Mouse (Mus musculus) frontal cortex, adult (tissue): Measurements from ENCODE around the gene Tmem211.
A peak's percentile ranks its signal among the peaks of the same experiment; 100 is the strongest.

Experiments
- ATAC-seq: cut with Nextera tagmentation; 2 replicates; pipeline ENCODE4 v1.9.2; 2017; ENCODE audit warnings: mild to moderate bottlenecking, moderate library complexity, mixed read lengths; ENCODE audit not compliant: low TSS enrichment

Tmem211 gene

DNA sequence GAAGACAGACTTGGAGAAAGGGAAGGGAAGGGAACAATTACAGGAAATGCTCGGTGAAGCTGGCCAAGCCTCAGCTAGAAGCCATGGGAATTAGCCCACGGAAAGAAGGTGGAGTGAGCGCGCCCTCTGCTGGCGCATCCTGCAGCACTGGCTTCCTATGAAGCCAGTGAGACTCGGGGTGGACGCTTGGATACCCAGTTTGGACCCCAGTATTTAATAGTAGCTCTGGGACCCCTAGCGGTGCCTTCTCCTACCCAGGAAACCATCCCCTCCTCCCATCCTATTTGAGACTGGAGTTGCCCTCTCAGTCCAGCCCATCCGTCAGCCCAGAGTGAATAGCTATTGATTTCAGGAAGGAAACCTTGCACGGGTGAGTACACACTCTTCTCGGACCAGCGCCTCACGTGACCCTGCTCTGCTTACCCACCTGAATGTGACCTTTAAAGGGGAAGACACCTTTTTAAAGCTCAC, at the start of gene Tmem211:
Gene Tmem211 (plus strand): TSS at position 278 of the 471 bp plus-strand sequence.
- peak; percentile 87 for ATAC-seq

DNA sequence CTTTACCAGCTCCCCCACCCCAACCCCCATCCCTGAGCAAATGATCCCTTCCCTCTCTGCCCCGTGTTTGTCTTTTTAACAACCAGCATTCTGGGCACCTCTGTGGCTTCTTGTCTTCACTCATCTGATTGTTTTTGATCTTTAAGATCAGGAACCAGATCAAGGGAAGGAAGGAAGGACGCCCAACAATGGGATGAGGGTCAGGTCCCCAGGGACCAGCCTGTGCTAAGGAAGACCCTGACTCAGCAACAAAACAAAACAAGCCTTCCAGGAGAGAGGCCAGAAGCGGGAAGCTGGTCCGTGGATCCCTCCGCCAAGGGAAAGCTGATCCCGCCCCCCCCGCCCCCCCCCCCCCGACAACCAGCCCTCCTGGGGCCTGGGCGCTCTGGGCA, 47.3 kb upstream of the Tmem211 start:
- no peak for ATAC-seq

DNA sequence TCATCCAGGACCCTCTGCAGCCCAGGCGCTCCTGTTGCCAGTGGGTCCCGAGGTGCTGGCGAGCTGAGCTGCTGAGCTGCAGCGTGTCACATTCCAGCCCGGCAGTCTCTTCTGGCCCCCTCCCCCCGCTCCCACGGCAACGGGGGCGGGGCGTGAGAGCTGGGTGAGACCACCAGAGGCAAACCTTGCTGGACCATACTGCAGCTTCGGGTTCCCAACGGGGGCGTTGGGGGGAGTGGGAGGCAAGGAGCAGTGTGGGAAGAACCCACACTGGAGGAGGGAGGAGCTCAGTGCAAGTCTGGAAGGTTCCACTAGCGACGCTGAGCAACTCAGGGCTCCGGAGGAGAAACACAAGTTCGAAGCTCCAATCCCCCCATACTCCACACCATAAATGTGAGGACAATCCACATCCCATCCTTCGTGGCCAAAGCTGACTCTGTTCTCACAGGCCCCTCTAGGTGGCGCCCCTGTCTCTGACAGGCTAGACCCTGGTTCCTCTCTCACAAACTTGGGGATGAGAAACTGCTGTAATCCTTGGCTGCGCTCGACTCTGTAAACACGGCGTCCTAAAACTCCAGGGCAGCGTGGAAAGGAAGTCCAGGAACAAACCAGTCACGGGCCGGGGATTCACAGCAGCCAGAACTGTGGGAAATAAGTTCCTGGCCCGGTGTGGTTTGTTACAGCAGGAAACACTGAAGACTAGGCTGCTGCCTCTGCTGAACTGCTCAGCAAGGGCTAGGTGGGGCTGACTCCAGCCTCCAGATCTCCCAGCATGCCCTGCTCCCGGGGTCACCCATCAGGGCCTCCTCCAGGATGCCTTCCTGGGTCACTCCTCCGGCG, 46.6 kb upstream of the Tmem211 start:
- ATAC-seq, result peak; percentile 88

DNA sequence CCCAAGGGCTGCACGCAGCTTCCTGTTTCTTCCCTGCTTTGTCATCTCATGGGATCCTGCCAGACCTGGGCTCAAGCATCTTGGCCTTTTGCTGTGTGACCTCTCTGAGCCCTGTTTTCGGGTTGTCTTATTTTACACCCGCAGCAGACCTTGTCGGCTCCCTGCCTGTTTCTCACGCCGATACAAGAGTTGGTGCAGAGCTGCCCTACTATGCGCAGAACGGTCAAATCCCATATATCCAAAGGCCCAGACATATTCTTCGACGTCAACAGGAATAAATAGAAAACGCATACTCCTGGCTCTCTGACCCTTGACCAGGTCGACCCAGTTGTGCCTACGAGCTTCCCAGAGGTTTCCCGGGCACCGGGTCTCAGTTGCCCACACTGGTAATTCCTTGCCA, 46.0 kb upstream of the Tmem211 start:
- ATAC-seq, result no peak

DNA sequence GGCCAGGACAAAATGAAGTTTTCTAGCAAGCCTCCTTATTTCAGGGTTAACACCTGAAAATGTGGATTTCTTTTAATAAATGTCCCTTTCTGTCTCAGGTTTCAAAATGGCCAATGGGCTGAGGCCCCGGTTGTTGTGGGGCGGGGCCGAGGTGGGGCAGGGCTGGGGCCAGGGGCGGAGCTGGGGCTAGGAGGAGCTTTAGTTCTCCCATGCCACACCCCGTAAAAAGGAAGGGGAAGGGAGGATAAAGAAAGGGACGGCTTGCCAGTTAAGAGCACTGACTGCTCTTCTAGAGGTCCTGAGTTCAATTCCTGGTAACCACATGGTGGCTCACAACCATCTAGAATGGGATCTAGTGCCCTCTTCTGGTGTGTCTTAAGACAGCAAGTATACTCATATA, 45.3 kb upstream of the Tmem211 start:
- no peak for ATAC-seq

DNA sequence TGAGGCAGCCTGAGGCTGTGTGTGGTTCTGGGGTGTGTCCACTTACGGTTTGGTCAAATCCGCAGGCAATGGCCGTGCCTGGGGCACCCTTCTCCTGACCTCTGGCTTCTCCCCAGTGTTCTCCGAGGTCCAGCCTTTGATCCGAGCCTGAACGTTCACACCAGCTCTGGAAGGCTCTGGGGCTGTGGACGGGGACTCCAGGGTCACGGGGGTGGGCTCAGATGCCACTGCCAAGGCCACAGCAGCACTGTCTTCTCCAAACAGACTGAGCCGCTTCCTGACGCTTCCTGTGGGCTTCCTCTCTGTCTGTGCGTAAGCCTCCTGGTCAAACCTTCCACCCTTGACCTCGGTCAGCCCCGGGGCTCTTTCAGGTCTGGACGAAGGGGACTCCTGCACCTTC, 36.2 kb upstream of the Tmem211 start:
- ATAC-seq, result no peak

DNA sequence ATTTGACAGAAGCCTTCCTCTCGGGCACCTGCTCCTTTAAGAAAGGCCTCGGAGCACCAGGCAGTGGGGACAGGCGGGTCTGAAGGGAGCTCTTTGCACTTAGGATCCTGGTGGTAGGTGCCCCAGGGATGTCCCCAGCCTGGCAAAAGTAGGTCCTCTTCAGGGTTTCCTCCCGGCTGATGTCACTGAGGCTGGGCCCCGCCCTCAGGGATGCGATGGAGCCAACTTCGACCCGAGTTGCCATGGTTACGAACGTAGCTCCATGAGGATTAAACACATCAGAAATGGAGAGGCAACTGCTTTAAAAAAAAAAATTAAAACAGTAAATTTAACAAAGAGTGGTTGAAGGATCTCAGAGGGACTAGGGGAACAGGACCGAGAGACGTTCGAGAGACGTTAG, 34.8 kb upstream of the Tmem211 start:
- ATAC-seq, result no peak

DNA sequence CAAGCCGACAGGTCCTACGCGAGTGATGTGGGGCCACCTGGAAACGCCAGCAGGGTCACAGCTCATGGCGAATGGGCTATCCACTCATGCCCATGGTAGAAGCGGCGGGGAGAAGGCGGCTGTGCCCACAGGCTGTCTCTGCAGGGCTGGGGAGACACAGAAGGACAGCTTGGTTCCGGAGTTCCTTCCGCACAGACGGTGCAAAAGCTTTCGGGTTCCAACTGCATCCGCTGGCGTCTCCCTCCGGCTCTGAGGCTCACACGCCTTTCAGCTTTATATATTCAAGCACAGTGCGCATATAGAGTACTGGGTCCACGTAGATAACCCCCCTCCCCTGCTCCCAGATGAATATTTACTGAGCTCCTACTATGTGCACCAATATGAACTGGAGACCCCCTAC, 32.9 kb upstream of the Tmem211 start:
- peak; percentile 64 for ATAC-seq

DNA sequence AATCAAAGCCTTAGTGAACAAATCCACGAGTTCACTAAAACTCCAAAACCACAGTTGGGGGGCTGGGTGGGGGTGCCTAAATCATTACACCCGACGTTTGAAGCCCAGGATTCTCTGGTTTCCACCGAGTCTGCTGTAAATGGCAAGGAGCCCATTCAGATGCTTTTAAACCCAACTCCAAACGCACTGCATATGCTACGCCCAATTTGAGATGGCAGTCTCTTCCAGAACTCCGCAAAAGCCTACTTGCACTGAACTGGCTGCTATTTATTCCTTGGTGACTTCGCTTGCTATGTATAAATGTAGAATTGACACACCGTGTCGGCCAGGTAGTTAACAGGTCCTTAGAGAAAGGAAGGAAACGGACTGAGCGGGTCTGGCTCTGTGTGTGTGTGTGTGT, 31.3 kb upstream of the Tmem211 start:
- ATAC-seq, result peak; percentile 39

DNA sequence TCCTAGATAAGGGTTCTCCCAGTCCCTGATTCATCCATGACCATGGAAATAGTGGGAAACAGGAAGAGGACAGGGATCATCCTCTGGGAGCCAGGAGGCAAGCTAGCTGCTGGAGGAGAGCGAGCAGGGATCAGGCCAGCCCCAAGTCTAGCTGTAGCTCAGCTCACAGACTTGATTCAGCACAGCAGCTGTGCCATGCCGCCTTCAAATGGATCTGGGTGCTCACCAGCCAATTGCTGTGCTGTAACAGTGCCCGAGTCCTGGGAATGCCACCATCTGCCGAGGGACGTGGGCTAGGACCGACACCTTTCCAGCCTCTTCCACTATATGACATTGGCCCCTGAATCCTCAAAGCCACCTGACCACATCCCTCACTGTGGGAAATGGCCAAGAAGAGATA, 30.8 kb upstream of the Tmem211 start:
- peak; percentile 61 for ATAC-seq

DNA sequence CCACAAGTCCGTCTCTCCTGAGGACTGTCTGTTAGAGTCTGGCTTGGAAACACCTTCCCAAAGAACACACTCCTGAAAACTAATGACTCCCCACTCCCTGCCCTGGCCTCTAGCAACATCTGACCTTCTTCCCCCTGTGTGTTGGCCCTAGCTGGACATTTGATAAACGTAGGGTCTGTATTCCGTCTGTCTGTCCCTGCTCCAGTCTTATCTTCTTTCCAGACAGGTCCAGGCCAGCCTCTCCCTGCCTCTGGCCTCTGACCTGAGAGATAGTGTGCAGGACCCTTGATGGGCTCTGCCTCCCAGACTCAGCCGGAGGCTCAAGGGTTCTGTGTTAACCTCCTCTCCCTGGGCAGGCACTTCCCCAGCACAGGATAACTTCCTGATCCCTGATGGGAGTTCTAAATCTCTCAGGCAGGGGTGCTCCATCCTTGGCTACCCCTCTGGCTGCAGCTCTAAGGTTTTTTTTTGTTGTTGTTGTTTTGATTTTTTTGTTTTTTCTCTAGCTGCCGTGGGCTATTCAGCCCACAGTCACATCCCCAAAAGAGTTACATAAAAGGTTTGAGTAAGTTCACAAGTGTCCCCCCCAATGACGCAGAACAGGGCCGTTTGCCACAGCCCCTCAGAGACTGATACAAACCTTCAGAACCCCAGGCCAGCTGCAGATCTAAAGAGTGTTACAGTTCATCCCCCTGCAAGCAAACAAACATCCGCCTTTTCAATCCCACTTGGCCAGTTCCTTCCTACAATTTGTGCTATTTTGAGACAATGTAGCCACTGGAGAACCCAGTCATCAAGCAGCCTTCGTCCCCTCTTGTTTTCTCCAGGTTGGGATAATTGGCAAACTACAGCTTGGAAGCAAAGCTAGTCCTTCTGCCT, 29.6 kb upstream of the Tmem211 start:
- no peak for ATAC-seq

DNA sequence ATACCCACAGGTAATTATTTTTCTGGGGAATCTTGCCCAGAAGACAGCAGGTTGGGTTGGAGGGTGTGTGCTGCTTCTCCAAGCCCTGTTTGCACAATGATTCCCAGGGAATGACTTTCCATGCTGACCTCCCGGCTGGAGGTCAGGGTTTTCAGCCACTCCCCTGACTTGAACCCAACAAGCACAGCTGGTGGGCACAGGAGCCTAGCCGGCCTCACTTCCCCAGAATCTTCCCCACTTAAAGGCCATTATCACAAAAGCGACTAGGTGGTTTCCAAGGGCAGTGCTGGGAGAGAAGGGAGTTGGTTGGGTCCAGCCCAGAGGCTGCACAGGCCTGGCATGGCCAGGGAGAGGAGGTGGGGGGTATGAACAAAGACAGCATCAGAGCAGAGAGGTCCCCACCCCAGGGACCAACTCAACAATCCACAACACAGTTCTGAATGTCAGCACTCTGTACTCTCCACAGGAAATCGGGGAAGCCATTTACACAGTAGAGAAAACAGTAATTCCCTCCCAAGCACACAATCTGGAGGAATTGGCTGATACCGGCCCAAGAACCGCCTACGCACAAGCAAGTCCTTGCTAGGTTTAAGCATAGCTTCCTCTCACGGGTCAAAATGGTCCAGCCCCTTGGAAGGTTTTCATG, 27.5 kb upstream of the Tmem211 start:
- peak; percentile 45; the same call in 1 of the 2 replicates for ATAC-seq

DNA sequence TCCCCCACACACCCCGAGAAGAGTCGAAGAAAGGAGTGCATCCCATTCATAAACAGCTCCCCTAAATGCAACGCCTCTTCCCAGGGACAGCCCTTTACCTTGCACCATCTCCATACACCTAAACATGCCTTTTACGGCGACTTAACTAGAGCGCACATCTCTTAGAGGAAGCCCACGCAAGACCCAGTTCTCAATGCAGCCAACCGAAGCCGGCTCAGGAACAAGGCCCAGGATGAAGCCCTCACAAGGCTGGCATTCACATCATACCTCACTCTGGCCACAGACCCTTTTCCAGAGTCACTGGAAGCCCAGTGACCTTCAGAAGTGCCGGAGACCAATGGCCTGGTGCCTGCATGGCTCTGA, 27.0 kb upstream of the Tmem211 start:
- ATAC-seq, result peak; percentile 65; the same call in 1 of the 2 replicates

DNA sequence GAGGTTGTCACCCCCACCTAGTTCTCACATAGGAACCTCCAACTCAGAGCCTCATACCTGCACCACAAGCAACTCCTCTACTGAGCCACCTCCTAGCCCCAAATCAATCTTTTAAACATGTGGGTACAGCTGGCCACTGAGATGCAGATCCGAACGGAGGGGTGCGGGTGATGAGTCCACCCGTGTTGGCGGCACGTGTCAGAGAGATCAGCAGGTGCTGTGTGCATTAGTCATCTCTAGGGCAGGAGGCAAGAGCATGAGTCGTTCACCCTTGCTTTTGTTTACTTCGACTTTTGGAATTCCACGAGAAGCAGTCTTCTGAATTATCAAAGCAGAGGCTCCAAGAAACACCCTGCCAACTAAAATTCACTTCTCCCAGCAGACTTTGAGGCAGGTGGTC, 22.5 kb upstream of the Tmem211 start:
- no peak for ATAC-seq

DNA sequence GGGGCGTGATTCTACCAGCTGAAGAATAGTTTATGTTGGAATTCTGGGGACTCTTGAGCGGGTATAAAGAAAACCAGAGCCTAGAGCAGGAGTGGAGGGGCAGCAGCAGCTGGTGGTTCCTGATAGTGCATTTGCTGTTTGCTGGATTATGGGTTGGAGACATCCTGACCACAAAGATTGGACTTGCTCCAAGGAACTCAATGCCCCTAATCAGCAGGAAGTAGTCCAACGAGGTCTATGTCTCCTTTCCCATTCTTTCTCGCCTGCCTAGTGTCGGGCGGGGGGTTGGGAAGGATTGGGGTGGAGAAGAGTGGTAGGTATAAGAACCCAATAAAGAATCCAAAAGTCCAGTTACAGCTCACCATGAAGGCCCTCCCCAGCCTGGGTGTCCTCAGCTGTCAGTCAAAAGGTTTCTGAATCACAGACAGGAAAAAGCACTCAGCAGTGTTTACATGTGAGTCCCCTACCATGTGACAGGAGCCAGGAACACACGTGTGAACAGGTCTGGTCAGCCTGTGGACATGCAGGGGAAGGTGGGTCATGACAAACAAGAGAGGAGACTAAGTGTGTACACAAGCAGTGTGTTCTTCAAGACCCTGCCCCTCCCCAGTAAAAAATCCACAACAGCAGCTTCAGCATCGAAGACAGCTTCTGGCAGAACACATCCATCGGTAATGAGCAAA, 19.9 kb upstream of the Tmem211 start:
- ATAC-seq, result no peak

DNA sequence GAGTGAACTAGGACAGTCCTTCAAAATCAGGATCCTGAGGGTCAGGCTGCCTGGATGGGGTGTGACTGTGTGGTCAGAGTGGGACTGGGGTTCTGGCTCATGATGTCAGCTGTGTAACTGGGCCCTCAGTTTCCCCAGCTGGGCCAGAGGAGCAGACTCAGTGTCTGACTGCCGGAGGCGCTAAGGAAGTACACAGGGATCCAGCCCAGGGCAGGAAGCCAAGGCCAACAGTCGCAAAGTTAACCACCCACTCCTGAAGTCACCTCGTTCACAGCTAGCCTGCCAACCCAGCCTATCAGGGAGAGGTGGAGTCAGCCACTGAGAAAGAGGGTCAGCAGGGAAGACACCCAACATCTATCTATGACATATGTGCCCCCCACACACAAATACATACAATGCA, 18.7 kb upstream of the Tmem211 start:
- no peak for ATAC-seq

DNA sequence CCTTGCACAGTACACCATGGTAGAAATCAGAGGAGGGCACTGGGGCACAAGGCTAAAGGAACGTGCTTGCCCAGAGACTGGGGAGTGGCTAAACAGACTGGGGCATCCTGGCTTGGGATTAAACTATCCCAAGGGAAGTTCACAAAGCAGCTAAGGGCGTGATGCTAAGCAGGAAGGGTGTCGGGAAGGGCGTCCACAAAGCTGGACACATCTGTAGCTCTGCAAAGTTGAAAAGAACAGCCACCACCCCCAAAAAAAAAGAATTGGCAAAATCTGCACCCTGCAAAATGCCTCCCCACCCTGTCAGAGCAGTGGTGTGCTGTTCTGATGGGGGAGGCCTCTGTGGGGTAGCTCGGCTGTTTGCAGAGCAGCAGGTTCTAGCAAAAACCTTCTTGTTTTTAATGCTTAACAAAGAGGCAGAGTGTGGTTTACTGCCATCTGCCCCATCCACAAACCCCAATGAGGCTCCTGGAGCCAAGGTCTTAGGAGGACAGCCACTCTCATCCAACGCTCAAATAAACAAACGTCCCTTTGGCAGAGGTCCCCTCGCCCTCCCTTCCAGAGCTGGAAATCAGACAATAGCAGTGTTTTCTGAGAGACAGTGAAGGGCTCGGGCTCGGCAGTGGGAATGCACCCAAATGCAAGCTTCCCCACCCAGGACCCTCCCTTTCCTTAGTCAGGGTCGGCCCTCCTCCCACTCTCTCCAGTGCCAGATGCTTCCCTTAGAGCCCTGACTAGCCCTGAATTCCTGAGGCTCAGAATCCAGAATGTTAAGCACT, 17.9 kb upstream of the Tmem211 start:
- peak; percentile 44 for ATAC-seq

DNA sequence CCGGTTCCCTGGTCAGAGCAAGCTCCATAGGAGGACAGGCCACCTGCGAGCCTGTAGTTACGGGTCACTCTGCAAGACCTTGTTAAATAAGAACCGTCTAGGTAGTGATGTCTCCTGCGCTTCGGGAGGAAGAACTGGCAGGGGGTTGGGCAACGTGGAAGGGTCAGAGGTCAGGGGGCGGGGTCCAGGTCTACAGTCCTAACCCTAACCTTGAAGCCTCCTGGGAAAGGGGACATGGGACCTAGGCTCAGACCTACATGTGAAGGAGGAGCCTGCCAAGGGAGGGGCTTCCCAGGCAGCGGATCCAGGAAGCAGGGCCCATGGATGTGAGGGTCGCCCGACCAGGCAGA, 17.3 kb upstream of the Tmem211 start:
- ATAC-seq, result no peak; the same call in 1 of the 2 replicates

DNA sequence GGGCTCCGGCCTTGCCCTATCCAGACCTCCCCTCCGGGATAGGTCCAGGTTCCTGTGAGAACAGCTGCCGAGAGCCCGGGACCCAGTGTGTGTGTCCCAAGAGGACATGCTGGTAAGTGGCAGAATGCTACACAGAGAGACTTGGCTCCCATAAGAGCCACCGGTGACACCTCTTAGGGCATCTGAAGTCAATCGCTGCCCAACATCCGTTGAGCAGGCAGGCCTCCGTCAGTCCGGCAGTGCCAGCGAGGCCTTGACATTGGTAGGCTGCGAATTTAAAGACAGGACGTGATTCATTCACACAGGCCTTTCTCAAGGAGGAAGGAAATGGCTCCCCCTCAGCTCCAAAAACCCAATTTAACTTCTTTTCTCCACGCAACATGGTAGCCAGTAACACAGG, 16.8 kb upstream of the Tmem211 start:
- no peak for ATAC-seq

DNA sequence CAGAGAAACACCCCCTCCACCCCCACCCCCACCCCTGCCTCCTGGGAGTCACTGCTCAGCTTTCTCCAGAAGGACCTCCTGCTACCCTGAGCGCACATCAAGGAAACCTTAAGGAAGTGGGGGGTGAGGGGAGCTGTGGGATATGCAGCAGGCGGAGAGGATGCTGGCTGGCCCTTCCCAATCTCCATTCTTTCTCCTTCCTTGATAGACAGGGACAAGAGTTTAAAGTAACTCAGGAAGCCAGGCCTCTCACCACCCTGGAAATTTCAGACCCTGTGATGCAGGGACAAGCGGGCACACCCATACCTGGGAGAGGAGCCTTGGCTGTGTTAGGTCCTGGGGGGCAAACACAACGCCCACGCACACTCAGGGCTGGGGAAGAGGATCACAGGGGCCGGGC, 16.4 kb upstream of the Tmem211 start:
- no peak for ATAC-seq
